Mouse (Mus musculus) ES-Bruce4 (cell line): Measurements from ENCODE around the gene Fam69a. TPM values are rescaled to one million over a fixed set of nuclear protein-coding genes. Genes with fewer than 3 reads are reported as not detected.

Experiments
- H3K27ac ChIP-seq: 2 replicates; pipeline ENCODE4 v1.5.1; 2012; ENCODE audit warnings: low read length, inconsistent platforms; ENCODE audit not compliant: insufficient read depth
- H3K27me3 ChIP-seq: 2 replicates; pipeline ENCODE4 v1.6.1; 2012; ENCODE audit warnings: mild to moderate bottlenecking, low read length, inconsistent platforms; ENCODE audit not compliant: control insufficient read depth, poor library complexity, insufficient read depth, severe bottlenecking
- H3K36me3 ChIP-seq: 2 replicates; pipeline ENCODE4 v1.6.1; 2012; ENCODE audit warnings: inconsistent platforms, mild to moderate bottlenecking, low read length, moderate library complexity; ENCODE audit not compliant: control insufficient read depth, poor library complexity, insufficient read depth, severe bottlenecking
- H3K4me1 ChIP-seq: one replicate; pipeline ENCODE4 v1.8.1; 2011; ENCODE audit warnings: low read length; ENCODE audit not compliant: control insufficient read depth, insufficient read depth
- H3K4me3 ChIP-seq: 2 replicates; pipeline ENCODE4 v1.5.1; 2011; ENCODE audit warnings: low read depth, mild to moderate bottlenecking, low read length
- H3K9ac ChIP-seq: 2 replicates; pipeline ENCODE4 v1.6.1; 2012; ENCODE audit warnings: low read depth, mild to moderate bottlenecking, inconsistent platforms; ENCODE audit not compliant: poor library complexity, severe bottlenecking
- H3K9me3 ChIP-seq: replicated peaks from 2 replicates; pipeline ENCODE4 v1.6.1; 2012; ENCODE audit warnings: mild to moderate bottlenecking, low read length, inconsistent platforms; ENCODE audit not compliant: control insufficient read depth, poor library complexity, insufficient read depth, severe bottlenecking
- CTCF ChIP-seq: IDR thresholded peaks from one replicate; pipeline ENCODE4 v1.8.1; 2011; ENCODE audit warnings: low read depth, low read length
- EP300 ChIP-seq: IDR thresholded peaks from 2 replicates; pipeline ENCODE4 v1.6.1; 2011; ENCODE audit warnings: low read depth, low read length; ENCODE audit not compliant: insufficient read depth
- POLR2A ChIP-seq: IDR thresholded peaks from one replicate; pipeline ENCODE4 v1.8.1; 2011; ENCODE audit warnings: low read length; ENCODE audit not compliant: insufficient read depth
- polyA plus RNA-seq: library from polyadenylated mRNA; stranded (reverse); fragments of >200 nt; gene quantifications from 2 replicates; pipeline ENCODE4 v1.2.4, GENCODE M21; 2011; ENCODE audit warnings: low read depth; ENCODE audit not compliant: missing spikeins, insufficient read depth, insufficient read length

Gene Fam69a
- polyA plus RNA-seq, 1 experiment, result 7.8 TPM

DNA sequence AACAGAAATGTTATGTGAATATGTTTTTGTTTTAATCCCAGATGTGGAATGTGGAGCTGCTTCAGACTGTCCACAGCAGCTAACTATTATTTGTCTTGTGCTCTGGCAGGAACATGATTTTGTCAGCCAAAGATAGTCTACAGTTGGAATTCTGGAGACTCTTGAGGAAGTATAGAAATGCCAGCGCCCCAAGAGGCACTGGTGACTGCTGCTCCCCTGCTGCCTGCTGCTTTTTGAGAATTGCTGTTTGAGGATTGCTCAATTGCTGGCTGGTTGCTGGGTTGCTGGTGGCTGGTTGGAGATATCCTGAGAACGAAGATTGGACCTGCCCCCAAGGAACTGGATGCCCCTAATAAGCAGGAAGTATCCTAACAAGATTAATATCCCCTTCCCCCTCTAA lies 22.8 kb upstream of the Fam69a start:
- Histone ChIP-seq H3K4me3 (no peak overlapping the region), H3K4me1 (no peaks in the 10 kb centered on the region), H3K9me3 (no peaks in the 10 kb centered on the region), H3K9ac (no peak overlapping the region), H3K27ac (no peak overlapping the region), H3K36me3 (no peaks in the 10 kb centered on the region), H3K27me3 (no peaks in the 10 kb centered on the region)
- TF ChIP-seq CTCF, result no peak
- no peak for TF ChIP-seq EP300
- no peak for TF ChIP-seq POLR2A

DNA sequence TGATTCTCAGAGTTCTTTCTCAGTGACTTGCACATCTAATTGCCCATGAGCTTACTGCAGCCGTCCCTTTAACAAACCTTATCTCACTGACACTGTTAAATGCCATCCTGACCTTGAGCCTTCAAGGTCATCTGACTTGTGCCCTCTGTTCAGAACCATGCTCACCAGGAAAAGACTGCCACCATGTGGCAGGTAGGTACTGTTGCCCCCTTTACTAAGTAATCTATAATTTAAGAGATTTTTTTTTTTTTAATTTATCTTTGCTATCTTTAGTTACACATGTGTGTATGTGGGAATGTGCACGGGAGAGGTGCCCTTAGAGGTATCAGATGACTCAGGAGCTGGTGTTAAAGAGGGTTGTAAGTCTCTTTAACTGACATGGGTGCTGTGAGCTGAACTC lies 18.2 kb upstream of the Fam69a start:
- Histone ChIP-seq H3K27ac (no peak overlapping the region), H3K9me3 (no peaks in the 10 kb centered on the region), H3K36me3 (no peaks in the 10 kb centered on the region), H3K27me3 (no peaks in the 10 kb centered on the region), H3K9ac (no peak overlapping the region), H3K4me3 (no peak overlapping the region), H3K4me1 (no peaks in the 10 kb centered on the region)
- TF ChIP-seq CTCF (no peak), POLR2A (no peak), EP300 (no peak)

DNA sequence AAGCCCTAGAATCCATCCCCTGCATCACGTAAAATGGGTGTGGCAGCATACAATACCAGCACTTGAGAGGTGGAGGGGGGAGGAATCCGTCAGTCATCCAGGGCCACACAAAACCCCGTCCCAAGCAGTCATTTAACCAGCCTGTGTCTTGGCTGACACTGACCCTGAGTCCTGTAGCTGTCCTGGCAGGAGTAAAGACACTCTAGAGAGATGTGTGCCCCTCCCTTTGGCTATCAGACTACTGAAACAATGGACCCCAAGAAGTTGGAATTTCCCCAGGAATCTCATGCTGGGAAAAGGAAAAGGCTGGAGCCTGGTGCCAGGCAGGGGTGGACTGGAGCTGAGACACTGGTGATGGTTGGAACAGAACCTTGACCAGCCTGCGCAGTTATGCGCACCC lies 15.8 kb upstream of the Fam69a start:
- H3K9me3 ChIP-seq, result no peaks in the 10 kb centered on the region
- TF ChIP-seq POLR2A, result no peak
- no peak for TF ChIP-seq CTCF
- no peak for TF ChIP-seq EP300

DNA sequence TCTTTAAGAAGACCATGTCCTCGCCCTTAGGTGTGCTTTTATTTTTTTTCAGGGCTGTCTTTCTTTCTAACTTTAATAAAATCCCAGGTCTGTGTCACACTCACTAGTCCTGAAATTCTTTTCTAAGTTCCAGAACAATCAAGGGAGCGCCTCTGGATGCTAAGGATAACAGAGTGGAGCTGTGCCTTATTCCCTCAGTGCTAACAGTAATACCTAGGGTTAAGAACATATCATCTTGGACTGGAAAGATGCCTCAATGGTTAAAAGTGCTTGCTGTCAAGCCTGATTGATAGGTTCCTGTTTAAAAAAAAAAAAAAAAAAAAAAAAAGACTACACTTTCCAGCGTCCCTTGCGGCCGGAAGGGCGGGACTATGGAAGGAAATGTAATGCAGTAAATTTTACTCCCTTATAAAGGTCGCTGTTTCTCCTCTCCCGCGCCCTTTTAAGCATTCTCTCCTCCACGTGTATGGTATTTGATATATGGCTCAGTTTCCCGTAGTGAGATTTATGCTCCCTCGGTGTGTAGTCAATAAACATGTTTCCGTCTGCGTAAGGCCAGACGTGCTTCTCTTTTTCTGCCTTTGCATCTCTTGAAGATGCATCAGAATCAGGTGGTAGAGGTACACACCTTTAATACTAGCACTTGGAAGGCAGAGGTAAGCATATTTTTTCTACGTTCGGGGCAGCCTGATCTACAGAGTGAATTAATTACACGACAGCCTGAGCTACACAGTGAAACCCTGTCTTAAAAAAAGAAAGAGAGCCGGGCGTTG lies 14.1 kb upstream of the Fam69a start:
- H3K27me3 ChIP-seq, result no peaks in the 10 kb centered on the region
- H3K9me3 ChIP-seq, result no peaks in the 10 kb centered on the region
- H3K4me1 ChIP-seq, result no peaks in the 10 kb centered on the region
- TF ChIP-seq EP300 (no peak), POLR2A (no peak), CTCF (no peak)
- no peaks in the 10 kb centered on the region for H3K36me3 ChIP-seq
- peak overlapping the region; percentile 97 for H3K9ac ChIP-seq
- H3K4me3 ChIP-seq, result peak overlapping the region; percentile 83
- H3K27ac ChIP-seq, result peak overlapping the region; percentile 91

More for the DNA sequence above, 15.8 kb upstream of the Fam69a start:
- Histone ChIP-seq H3K9ac (no peak overlapping the region), H3K36me3 (no peaks in the 10 kb centered on the region), H3K27ac (no peak overlapping the region; the same call in 1 of the 2 replicates), H3K27me3 (no peaks in the 10 kb centered on the region), H3K4me1 (no peaks in the 10 kb centered on the region), H3K4me3 (no peak overlapping the region)

DNA sequence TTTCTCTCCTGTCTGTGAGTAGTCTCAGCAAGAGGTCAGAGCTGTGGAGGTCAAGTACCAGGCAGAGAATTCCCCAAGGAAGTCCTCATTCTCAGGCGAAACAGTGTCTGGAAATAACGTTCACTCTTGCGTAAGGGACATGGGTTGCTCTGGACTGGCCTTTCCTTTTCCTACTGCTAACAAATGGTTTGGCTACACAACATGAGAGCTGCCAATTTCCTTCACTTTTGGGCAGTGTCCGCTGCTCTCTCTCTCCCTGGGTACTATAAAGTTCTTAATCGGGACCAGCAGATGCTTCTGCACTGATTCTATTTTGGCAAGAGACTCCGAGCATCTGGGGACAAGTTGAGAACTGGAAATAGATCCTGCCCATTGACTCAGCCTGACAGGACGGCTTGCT lies 10.8 kb upstream of the Fam69a start:
- no peak overlapping the region for H3K9ac ChIP-seq
- no peaks in the 10 kb centered on the region for H3K27me3 ChIP-seq
- no peaks in the 10 kb centered on the region for H3K9me3 ChIP-seq
- H3K36me3 ChIP-seq, result no peaks in the 10 kb centered on the region
- no peak overlapping the region for H3K4me3 ChIP-seq
- H3K4me1 ChIP-seq, result no peaks in the 10 kb centered on the region
- no peak overlapping the region for H3K27ac ChIP-seq
- TF ChIP-seq EP300, result no peak
- TF ChIP-seq CTCF, result no peak
- TF ChIP-seq POLR2A, result no peak

DNA sequence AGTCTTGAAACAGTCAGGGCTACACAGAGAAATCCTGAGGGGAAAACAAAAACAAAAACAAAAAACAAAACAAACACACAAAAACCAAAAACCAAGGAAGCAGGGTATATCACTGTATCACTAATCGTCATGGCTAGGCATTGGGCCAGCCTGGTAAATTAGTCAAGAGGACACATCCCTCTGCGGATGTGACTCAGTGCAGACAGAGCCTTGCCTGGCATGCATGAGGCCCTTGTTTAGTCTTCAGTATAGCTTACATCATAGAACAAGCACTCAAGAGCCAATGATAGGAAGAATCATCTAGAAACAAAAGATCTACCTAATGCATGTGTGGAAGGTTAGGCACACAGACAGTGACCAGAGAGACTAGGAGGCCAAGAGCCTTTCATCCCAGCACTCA lies 9.1 kb upstream of the Fam69a start:
- TF ChIP-seq CTCF, result no peak
- no peak for TF ChIP-seq EP300
- no peak for TF ChIP-seq POLR2A
- no peaks in the 10 kb centered on the region for H3K36me3 ChIP-seq
- no peak overlapping the region for H3K9ac ChIP-seq

More for the DNA sequence above, 9.1 kb upstream of the Fam69a start:
- Histone ChIP-seq H3K27me3 (no peaks in the 10 kb centered on the region), H3K4me1 (no peaks in the 10 kb centered on the region), H3K4me3 (no peak overlapping the region), H3K9me3 (no peaks in the 10 kb centered on the region), H3K27ac (no peak overlapping the region)
